Mouse (Mus musculus) ES-Bruce4 (cell line): ENCODE data around the gene Olfr384. TPM values are rescaled to one million over a fixed set of nuclear protein-coding genes. Genes with fewer than 3 reads are reported as not detected.
"Not testable (repeated sequence)": the region's sequence is repeated elsewhere in the genome, so short reads cannot be mapped to it uniquely, and the experiment has no call there.

Experiments used
- H3K27ac ChIP-seq: 2 replicates; pipeline ENCODE4 v1.5.1; 2012; ENCODE audit warnings: low read length, inconsistent platforms; ENCODE audit not compliant: insufficient read depth
- H3K27me3 ChIP-seq: 2 replicates; pipeline ENCODE4 v1.6.1; 2012; ENCODE audit warnings: mild to moderate bottlenecking, low read length, inconsistent platforms; ENCODE audit not compliant: control insufficient read depth, poor library complexity, insufficient read depth, severe bottlenecking
- H3K36me3 ChIP-seq: 2 replicates; pipeline ENCODE4 v1.6.1; 2012; ENCODE audit warnings: inconsistent platforms, mild to moderate bottlenecking, low read length, moderate library complexity; ENCODE audit not compliant: control insufficient read depth, poor library complexity, insufficient read depth, severe bottlenecking
- H3K4me1 ChIP-seq: one replicate; pipeline ENCODE4 v1.8.1; 2011; ENCODE audit warnings: low read length; ENCODE audit not compliant: control insufficient read depth, insufficient read depth
- H3K4me3 ChIP-seq: 2 replicates; pipeline ENCODE4 v1.5.1; 2011; ENCODE audit warnings: low read depth, mild to moderate bottlenecking, low read length
- H3K9ac ChIP-seq: 2 replicates; pipeline ENCODE4 v1.6.1; 2012; ENCODE audit warnings: low read depth, mild to moderate bottlenecking, inconsistent platforms; ENCODE audit not compliant: poor library complexity, severe bottlenecking
- H3K9me3 ChIP-seq: replicated peaks from 2 replicates; pipeline ENCODE4 v1.6.1; 2012; ENCODE audit warnings: mild to moderate bottlenecking, low read length, inconsistent platforms; ENCODE audit not compliant: control insufficient read depth, poor library complexity, insufficient read depth, severe bottlenecking
- CTCF ChIP-seq: IDR thresholded peaks from one replicate; pipeline ENCODE4 v1.8.1; 2011; ENCODE audit warnings: low read depth, low read length
- EP300 ChIP-seq: IDR thresholded peaks from 2 replicates; pipeline ENCODE4 v1.6.1; 2011; ENCODE audit warnings: low read depth, low read length; ENCODE audit not compliant: insufficient read depth
- POLR2A ChIP-seq: IDR thresholded peaks from one replicate; pipeline ENCODE4 v1.8.1; 2011; ENCODE audit warnings: low read length; ENCODE audit not compliant: insufficient read depth
- polyA plus RNA-seq: library from polyadenylated mRNA; stranded (reverse); fragments of >200 nt; gene quantifications from 2 replicates; pipeline ENCODE4 v1.2.4, GENCODE M21; 2011; ENCODE audit warnings: low read depth; ENCODE audit not compliant: missing spikeins, insufficient read depth, insufficient read length

Gene Olfr384
- not detected in 2 replicates for polyA plus RNA-seq

DNA sequence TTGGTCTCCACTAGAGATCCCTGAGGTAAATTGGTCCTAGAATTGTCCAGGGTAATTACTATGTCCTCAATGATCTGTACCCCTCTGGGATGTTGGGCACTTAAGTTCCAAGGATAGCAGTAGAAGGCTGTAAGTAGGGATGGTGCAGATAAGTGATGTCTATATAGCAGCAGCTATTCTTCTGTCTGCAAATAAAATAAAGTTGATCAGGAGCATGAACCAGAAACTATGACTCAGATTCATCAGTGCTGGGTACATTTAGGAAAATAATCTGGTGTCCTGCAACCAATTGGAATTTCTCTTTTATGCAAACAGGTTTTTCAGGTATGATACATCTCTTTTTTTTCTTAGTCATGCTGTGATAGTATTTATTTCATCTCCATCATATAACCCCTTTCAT, at the start of gene Olfr384:
Gene Olfr384, plus strand, starts transcription at position 301 of the 400 bp plus-strand sequence.
- Histone ChIP-seq H3K9me3 (no peaks in the 10 kb centered on the region), H3K9ac (no peak within 1 kb of the TSS), H3K36me3 (no peaks in the 10 kb centered on the region), H3K27me3 (no peaks in the 10 kb centered on the region), H3K4me3 (no peak within 1 kb of the TSS), H3K4me1 (no peaks in the 10 kb centered on the region), H3K27ac (no peak within 1 kb of the TSS)
- no peak for TF ChIP-seq CTCF
- no peak for TF ChIP-seq EP300
- TF ChIP-seq POLR2A = no peak

DNA sequence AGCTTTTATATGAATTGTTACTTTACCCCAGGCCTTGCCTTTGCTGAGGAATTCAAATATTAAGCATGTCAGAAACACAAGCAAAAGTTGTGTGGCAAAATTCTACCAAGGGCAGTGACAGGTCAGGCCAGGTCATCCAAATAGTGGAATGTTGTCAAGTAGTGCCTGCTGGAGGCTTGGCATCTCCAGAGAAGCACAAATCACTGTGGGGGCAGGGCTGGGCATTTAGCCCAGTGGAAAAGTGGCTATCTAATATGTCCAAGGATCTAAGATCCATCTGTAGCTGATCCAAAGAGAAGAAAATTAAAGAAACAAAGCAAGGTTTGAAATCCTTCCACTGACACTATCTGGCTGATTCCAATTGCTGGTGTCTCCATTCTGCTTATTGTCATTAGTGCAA, 18.5 kb upstream of the Olfr384 start:
- no peak overlapping the region for H3K9ac ChIP-seq
- no peak overlapping the region for H3K4me3 ChIP-seq
- TF ChIP-seq CTCF = no peak
- TF ChIP-seq POLR2A = no peak
- TF ChIP-seq EP300 = no peak
- H3K36me3 ChIP-seq = no peaks in the 10 kb centered on the region
- H3K9me3 ChIP-seq = no peaks in the 10 kb centered on the region
- H3K27me3 ChIP-seq = no peaks in the 10 kb centered on the region
- no peaks in the 10 kb centered on the region for H3K4me1 ChIP-seq
- no peak overlapping the region for H3K27ac ChIP-seq

DNA sequence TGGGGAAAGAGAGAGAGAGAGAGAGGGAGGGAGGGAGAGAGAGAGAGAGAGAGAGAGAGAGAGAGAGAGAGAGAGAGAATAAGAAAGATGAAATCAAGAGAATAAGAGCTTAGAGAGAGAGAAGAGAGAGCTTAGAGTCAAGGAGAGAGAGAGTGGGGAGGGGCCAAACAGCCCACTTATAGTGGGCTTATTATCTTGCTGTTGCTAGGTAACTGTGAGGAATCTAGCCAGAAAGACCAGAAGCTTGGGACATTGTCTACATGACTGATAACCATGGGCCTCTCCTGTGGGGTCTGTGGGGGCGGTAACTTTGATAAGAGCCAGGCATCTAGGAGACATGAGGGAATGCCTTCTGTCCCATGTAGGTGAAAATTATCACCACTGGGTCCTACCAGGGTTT, 15.2 kb upstream of the Olfr384 start:
- not testable (repeated sequence) for H3K36me3 ChIP-seq, H3K4me3 ChIP-seq, H3K9ac ChIP-seq, H3K9me3 ChIP-seq, H3K27ac ChIP-seq, H3K4me1 ChIP-seq, H3K27me3 ChIP-seq

DNA sequence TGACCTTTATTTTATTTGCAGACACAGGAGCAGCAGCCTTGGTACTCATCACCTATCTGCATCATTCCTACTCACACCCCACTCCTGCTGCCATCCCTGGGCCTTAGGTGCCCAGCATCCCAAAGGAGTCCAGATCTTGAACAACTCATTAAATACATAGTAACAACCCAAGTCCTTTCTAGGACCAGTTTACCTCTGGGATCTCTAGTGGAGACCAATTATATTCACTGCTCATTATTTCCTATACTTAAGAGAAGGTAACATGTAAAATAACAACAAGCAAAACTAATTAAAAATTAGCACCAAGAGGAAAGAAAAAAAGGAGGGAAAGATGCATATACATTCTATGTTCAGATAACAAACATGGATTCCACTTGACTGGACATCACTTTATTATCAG, 5.5 kb upstream of the Olfr384 start, which contains the start of gene Olfr385:
Gene Olfr385, minus strand, starts transcription at position 101 of the 400 bp plus-strand sequence.
- TF ChIP-seq EP300 = no peak
- no peaks in the 10 kb centered on the region for H3K36me3 ChIP-seq
- no peak within 1 kb of the TSS for H3K27ac ChIP-seq
- no peak within 1 kb of the TSS for H3K4me3 ChIP-seq
- H3K27me3 ChIP-seq = no peaks in the 10 kb centered on the region
- H3K9ac ChIP-seq = no peak within 1 kb of the TSS
- no peaks in the 10 kb centered on the region for H3K4me1 ChIP-seq
- H3K9me3 ChIP-seq = no peaks in the 10 kb centered on the region

Other genes starting within 250 kb of the Olfr384 start
- not detected in 2 replicates for gene Olfr20, start 247.8 kb upstream of the Olfr384 start, polyA plus RNA-seq
- gene Olfr376, start 227.3 kb upstream of the Olfr384 start, polyA plus RNA-seq = not detected in 2 replicates
- gene Olfr1, start 199.0 kb upstream of the Olfr384 start, polyA plus RNA-seq = not detected in 2 replicates
- not detected in 2 replicates for gene Olfr378, start 170.1 kb upstream of the Olfr384 start, polyA plus RNA-seq
- gene Olfr380, start 141.1 kb upstream of the Olfr384 start, polyA plus RNA-seq = not detected in 2 replicates
- not detected in 2 replicates for gene Olfr381, start 107.0 kb upstream of the Olfr384 start, polyA plus RNA-seq
- not detected in 2 replicates for gene Olfr382, start 81.4 kb upstream of the Olfr384 start, polyA plus RNA-seq
- not detected in 2 replicates for gene Olfr385, start 5.6 kb upstream of the Olfr384 start, polyA plus RNA-seq
- not detected in 2 replicates for gene Zfp735, start 90.2 kb downstream of the Olfr384 start, polyA plus RNA-seq
- not detected in 2 replicates for gene Olfr389, start 182.1 kb downstream of the Olfr384 start, polyA plus RNA-seq
- not detected in 2 replicates for gene Olfr390, start 184.4 kb downstream of the Olfr384 start, polyA plus RNA-seq
- gene Olfr391-ps, start 204.5 kb downstream of the Olfr384 start, polyA plus RNA-seq = not detected in 2 replicates
- gene Olfr392, start 218.5 kb downstream of the Olfr384 start, polyA plus RNA-seq = not detected in 2 replicates